Mouse (Mus musculus) midbrain, embryonic 14.5 days (tissue): ENCODE measurements around the gene Myh14. TPM values are rescaled to one million over a fixed set of nuclear protein-coding genes. Genes with fewer than 3 reads are reported as not detected.
A peak's percentile ranks its signal among the peaks of the same experiment; 100 is the strongest.

Experiments
- ATAC-seq: fragments of 200-750 bp; cut with Nextera tagmentation; 2 replicates; pipeline ENCODE4 v1.8.0; 2017; ENCODE audit warnings: moderate number of reproducible peaks, moderate library complexity; ENCODE audit not compliant: low FRiP score, low TSS enrichment
- DNase-seq: peaks from one replicate; pipeline ENCODE4 v3.0.0-alpha.2; 2015
- H3K27ac ChIP-seq: fragments of 300-500 bp; sonication (generic); replicated peaks from 2 replicates; pipeline ENCODE4 v1.5.1; 2014; ENCODE audit warnings: mild to moderate bottlenecking, low read depth, low read length, moderate library complexity
- H3K27me3 ChIP-seq: fragments of 300-500 bp; sonication (generic); 2 replicates; pipeline ENCODE4 v1.6.1; 2014; ENCODE audit warnings: low read length, control low read depth, mixed read lengths; ENCODE audit not compliant: control insufficient read depth, insufficient read depth
- H3K36me3 ChIP-seq: fragments of 300-500 bp; sonication (generic); 2 replicates; pipeline ENCODE4 v1.6.1; 2014; ENCODE audit warnings: low read length, control low read depth; ENCODE audit not compliant: control insufficient read depth, insufficient read depth
- H3K4me1 ChIP-seq: fragments of 300-500 bp; sonication (generic); 2 replicates; pipeline ENCODE4 v1.6.1; 2014; ENCODE audit warnings: mild to moderate bottlenecking, antibody characterized with exemption, low read length, control low read depth; ENCODE audit not compliant: control insufficient read depth, insufficient read depth
- H3K4me2 ChIP-seq: fragments of 300-500 bp; sonication (generic); 2 replicates; pipeline ENCODE4 v1.6.1; 2014; ENCODE audit warnings: mild to moderate bottlenecking, low read length, moderate library complexity
- H3K4me3 ChIP-seq: fragments of 300-500 bp; sonication (generic); replicated peaks from 2 replicates; pipeline ENCODE4 v1.5.1; 2014; ENCODE audit warnings: low read depth, low read length
- H3K9ac ChIP-seq: fragments of 300-500 bp; sonication (generic); replicated peaks from 2 replicates; pipeline ENCODE4 v1.6.1; 2014; ENCODE audit warnings: mild to moderate bottlenecking, low read length, moderate library complexity
- H3K9me3 ChIP-seq: fragments of 300-500 bp; sonication (generic); 2 replicates; pipeline ENCODE4 v1.6.1; 2016; ENCODE audit warnings: low read length, control low read depth, mixed read lengths; ENCODE audit not compliant: control insufficient read depth
- WGBS: fragments of 180-500 bp; shearing (Covaris S2); extraction: QIAGEN DNeasy Blood & Tissue Kit; methylation state at CpG from one replicate; pipeline ENCODE4 v1.1.7; 2014; 5-methylcytosine and 5-hydroxymethylcytosine counted together
- polyA plus RNA-seq: library from polyadenylated mRNA; unstranded; fragments of >200 nt; fragmentation: Nextera tagmentation; extraction: Ambion mirVana; gene quantifications from 2 replicates; pipeline ENCODE4 v1.2.1, GENCODE M21; 2014

The Myh14 gene
- polyA plus RNA-seq, 1 experiment from 2014 or later, result 2.7 TPM

GRCm38 (mm10) chr7:44649094-44649610 is 21.5 kb downstream of the Myh14 start:
- 80% methylated on average over 8 of the region's 8 CpGs for WGBS
- 0 out of 2 replicates have a peak, but pooled peaks cover 3% of the 10 kb centered on the region for H3K4me1 ChIP-seq
- no peaks in the 10 kb centered on the region for H3K9me3 ChIP-seq
- no peaks in the 10 kb centered on the region for H3K36me3 ChIP-seq
- H3K9ac ChIP-seq, result no peak overlapping the region
- no peak overlapping the region for H3K27ac ChIP-seq
- ATAC-seq (no peak), DNase-seq (no peak)
- no peak overlapping the region for H3K4me2 ChIP-seq
- no peak overlapping the region for H3K4me3 ChIP-seq
- H3K27me3 ChIP-seq, result no peaks in the 10 kb centered on the region

- Histone ChIP-seq H3K4me2 (no peak overlapping the region), H3K4me1 (0 out of 2 replicates have a peak, but pooled peaks cover 3% of the 10 kb centered on the region), H3K9ac (no peak overlapping the region), H3K27me3 (no peaks in the 10 kb centered on the region), H3K36me3 (no peaks in the 10 kb centered on the region), H3K9me3 (no peaks in the 10 kb centered on the region), H3K4me3 (no peak overlapping the region), H3K27ac (no peak overlapping the region)
- WGBS, result 89% methylated on average over 10 of the region's 10 CpGs
- ATAC-seq (no peak), DNase-seq (no peak)
Observed at GRCm38 (mm10) chr7:44647729-44648128, 22.9 kb downstream of the Myh14 start.

GRCm38 (mm10) chr7:44647042-44647724 is 23.5 kb downstream of the Myh14 start:
- H3K36me3 ChIP-seq, result no peaks in the 10 kb centered on the region
- no peak overlapping the region for H3K27ac ChIP-seq
- H3K27me3 ChIP-seq, result 0 out of 2 replicates have a peak, but pooled peaks cover under 1% of the 10 kb centered on the region
- H3K9me3 ChIP-seq, result no peaks in the 10 kb centered on the region
- WGBS, result 49% methylated on average over 7 of the region's 7 CpGs
- no peak overlapping the region for H3K9ac ChIP-seq
- H3K4me2 ChIP-seq, result no peak overlapping the region
- peak; percentile 87 for DNase-seq
- ATAC-seq, result no peak; the same call in 1 of the 2 replicates
- no peak overlapping the region for H3K4me3 ChIP-seq
- 0 out of 2 replicates have a peak, but pooled peaks cover 3% of the 10 kb centered on the region for H3K4me1 ChIP-seq

GRCm38 (mm10) chr7:44645951-44646350 is 24.7 kb downstream of the Myh14 start:
- Histone ChIP-seq H3K4me3 (no peak overlapping the region), H3K27me3 (0 out of 2 replicates have a peak, but pooled peaks cover 8% of the 10 kb centered on the region), H3K9ac (no peak overlapping the region), H3K36me3 (no peaks in the 10 kb centered on the region), H3K27ac (no peak overlapping the region), H3K4me1 (0 out of 2 replicates have a peak, but pooled peaks cover 3% of the 10 kb centered on the region), H3K4me2 (peak overlapping the region; percentile 1; the same call in 1 of the 2 replicates), H3K9me3 (no peaks in the 10 kb centered on the region)
- no peak for ATAC-seq
- DNase-seq, result peak; percentile 60
- 21% methylated on average over 15 of the region's 15 CpGs for WGBS

GRCm38 (mm10) chr7:44645256-44645655 is 25.4 kb downstream of the Myh14 start:
- no peak overlapping the region for H3K27ac ChIP-seq
- no peak overlapping the region for H3K9ac ChIP-seq
- H3K4me2 ChIP-seq, result no peak overlapping the region
- no peak overlapping the region for H3K4me3 ChIP-seq
- H3K27me3 ChIP-seq, result peaks cover 13% of the 10 kb centered on the region
- DNase-seq (no peak), ATAC-seq (no peak)
- WGBS, result 81% methylated on average over 5 of the region's 5 CpGs
- 0 out of 2 replicates have a peak, but pooled peaks cover 3% of the 10 kb centered on the region for H3K4me1 ChIP-seq
- no peaks in the 10 kb centered on the region for H3K36me3 ChIP-seq
- H3K9me3 ChIP-seq, result no peaks in the 10 kb centered on the region

GRCm38 (mm10) chr7:44641887-44642286 is 28.8 kb downstream of the Myh14 start:
- no peak overlapping the region for H3K27ac ChIP-seq
- no peak overlapping the region for H3K4me2 ChIP-seq
- DNase-seq (no peak), ATAC-seq (no peak)
- no peaks in the 10 kb centered on the region for H3K36me3 ChIP-seq
- 0 out of 2 replicates have a peak, but pooled peaks cover 2% of the 10 kb centered on the region for H3K9me3 ChIP-seq
- H3K4me1 ChIP-seq, result 0 out of 2 replicates have a peak, but pooled peaks cover 3% of the 10 kb centered on the region
- no peak overlapping the region for H3K4me3 ChIP-seq
- H3K9ac ChIP-seq, result no peak overlapping the region
- WGBS, result 33% methylated on average over 8 of the region's 8 CpGs
- peaks cover 33% of the 10 kb centered on the region for H3K27me3 ChIP-seq

GRCm38 (mm10) chr7:44640843-44641605 is 29.6 kb downstream of the Myh14 start:
- 18% methylated on average over 25 of the region's 25 CpGs for WGBS
- H3K27me3 ChIP-seq, result peaks cover 33% of the 10 kb centered on the region
- H3K27ac ChIP-seq, result no peak overlapping the region
- no peaks in the 10 kb centered on the region for H3K36me3 ChIP-seq
- no peak overlapping the region for H3K4me3 ChIP-seq
- DNase-seq (no peak), ATAC-seq (no peak)
- H3K4me1 ChIP-seq, result 0 out of 2 replicates have a peak, but pooled peaks cover 3% of the 10 kb centered on the region
- H3K9me3 ChIP-seq, result 0 out of 2 replicates have a peak, but pooled peaks cover 4% of the 10 kb centered on the region
- H3K9ac ChIP-seq, result no peak overlapping the region
- no peak overlapping the region for H3K4me2 ChIP-seq

GRCm38 (mm10) chr7:44638663-44639062 is 32.0 kb downstream of the Myh14 start:
- Histone ChIP-seq H3K4me3 (no peak overlapping the region), H3K27ac (no peak overlapping the region), H3K9me3 (0 out of 2 replicates have a peak, but pooled peaks cover 4% of the 10 kb centered on the region), H3K27me3 (peaks cover 33% of the 10 kb centered on the region), H3K36me3 (no peaks in the 10 kb centered on the region), H3K9ac (no peak overlapping the region), H3K4me1 (no peaks in the 10 kb centered on the region), H3K4me2 (0 out of 2 replicates have a peak overlapping the region, but pooled peaks have one; percentile 20)
- ATAC-seq, result no peak
- no peak for DNase-seq
- 4% methylated on average over 16 of the region's 16 CpGs for WGBS
